Mouse (Mus musculus) bone marrow, adult 2 months (tissue): ENCODE measurements around the gene Pgc.

Experiments used
- CTCF ChIP-seq: fragments of 200-500 bp; IDR thresholded peaks from 2 replicates; pipeline ENCODE4 v1.5.1; 2011; ENCODE audit warnings: low read length, control low read depth; ENCODE audit not compliant: control insufficient read depth, insufficient read depth
- POLR2A ChIP-seq: fragments of 200-500 bp; IDR thresholded peaks from 2 replicates; pipeline ENCODE4 v1.6.1; 2011; ENCODE audit warnings: low read depth, mild to moderate bottlenecking, control low read depth, low read length, borderline replicate concordance; ENCODE audit not compliant: control insufficient read depth

DNA sequence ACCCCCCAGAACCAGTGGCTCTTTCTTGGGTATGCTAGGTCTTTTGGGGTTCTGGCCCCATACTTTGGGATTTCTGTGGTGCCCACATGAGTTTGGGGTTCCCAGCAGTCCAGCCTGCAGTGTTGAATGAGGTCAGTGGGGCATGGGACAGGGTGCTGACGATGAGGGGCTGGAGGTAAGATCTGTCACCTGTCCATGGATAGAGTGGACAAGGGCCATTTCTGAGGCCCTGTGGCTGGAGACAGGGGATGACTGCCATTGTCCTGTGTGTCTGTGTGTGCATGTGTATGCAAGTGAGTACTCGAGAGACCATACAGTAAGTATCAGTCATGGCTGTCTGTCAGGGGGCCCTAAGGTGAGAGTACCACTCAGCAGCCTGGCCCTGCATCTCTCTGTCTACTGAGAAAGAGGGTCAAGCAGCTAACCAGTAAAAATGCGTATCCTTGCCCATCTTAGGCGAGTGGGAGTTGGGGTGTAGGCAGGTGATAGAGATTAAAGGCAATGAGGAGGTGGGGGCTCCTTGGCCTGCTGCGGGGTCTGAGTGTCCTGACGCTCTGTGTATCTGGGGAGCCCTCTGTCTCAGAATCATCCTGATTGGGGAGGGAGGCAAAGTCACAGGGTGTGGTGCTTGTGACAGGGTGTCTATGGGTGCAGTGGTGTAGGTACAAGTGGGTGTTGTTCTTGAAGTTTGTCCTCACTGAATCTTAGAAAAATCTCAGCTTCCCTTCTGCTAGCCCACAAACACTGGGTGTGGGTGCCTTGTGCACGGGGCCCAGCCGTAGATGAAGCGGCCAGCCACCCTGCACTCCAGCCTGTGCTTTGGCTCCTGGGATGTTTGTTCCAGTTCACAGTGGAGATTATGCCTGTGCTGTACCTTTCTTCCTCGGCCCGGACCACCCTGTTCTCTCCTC lies 43.0 kb downstream of the Pgc start:
- peak; percentile 56; the same call in 1 of the 2 replicates for TF ChIP-seq POLR2A
- TF ChIP-seq CTCF, result no peak
